Mouse (Mus musculus) 416B (cell line): ENCODE results near the gene Lipc.

ENCODE experiments used
- DNase-seq: peaks from one replicate; pipeline ENCODE4 v3.0.0; 2011; ENCODE audit warnings: low read depth

The Lipc gene

GRCm38 (mm10) chr9:70914659-70915355, 37.2 kb downstream of the Lipc start:
- DNase-seq, result no peak

DNA sequence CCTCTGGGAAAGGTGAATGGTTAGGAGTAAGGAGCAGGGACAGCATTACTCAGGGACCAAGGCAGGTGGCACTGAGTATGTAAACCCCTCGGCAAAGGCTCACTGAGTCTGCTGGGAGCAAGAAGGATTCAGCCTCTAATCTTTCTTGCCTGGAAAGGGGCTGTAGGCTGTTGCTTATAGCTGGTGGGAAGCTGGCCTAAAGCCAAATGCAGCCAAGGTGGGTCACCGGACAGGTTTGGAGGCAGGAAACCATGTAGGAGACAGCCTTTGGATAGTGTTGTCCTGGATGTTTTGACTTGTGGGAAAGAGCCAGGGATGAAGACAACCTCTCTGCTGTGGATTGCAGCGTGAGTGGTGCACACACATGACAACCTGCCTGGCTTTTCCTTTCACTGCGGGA, 40.9 kb downstream of the Lipc start:
- DNase-seq, result no peak

GRCm38 (mm10) chr9:70910351-70910750, 41.7 kb downstream of the Lipc start:
- DNase-seq, result no peak

DNA sequence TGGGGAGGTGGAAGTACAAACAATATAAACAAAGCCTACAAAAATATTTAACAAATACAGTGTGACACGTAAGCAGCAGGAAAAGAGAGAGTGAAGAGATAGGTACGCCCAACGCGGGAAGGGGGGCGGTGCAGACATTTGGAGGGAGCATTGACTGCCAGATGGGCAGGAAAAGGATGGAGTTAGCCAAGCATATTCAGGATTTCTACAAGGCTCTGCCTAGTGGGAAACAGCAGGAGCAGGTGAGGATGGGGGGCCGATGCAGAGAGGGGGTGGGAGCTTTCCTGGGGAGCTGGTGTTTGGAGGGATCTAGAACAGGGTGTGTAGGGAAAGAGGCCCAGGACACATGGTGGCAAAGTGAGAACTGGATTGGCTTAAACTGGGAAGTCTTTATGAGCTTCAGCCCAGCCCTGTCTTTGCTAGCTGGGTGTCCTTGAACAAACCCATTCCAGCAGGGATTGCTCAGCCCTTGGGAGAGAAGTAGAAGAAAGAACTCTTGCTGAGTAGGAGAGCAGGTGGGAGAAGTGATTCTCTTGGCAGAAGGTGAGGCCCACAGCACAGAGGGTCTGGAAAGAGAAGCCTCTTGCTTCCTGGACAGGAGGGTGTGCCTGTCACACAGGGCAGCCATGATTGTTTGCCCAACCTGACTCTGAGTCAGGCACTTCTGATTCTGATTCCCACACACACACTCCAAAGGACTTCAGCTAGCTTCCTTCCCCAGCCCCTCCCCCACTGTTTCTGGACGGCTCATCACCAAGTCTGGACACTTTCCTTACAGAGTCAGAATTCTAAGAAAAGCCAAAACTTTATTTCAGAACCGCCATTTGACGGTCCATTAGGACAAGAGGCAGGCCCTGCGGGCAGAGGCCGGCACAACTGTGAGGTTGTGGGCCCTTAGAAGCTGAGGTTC, 49.0 kb downstream of the Lipc start:
- no peak for DNase-seq

GRCm38 (mm10) chr9:70894201-70894600, 57.8 kb downstream of the Lipc start:
- DNase-seq, result no peak

GRCm38 (mm10) chr9:70893526-70893925, 58.5 kb downstream of the Lipc start:
- no peak for DNase-seq

DNA sequence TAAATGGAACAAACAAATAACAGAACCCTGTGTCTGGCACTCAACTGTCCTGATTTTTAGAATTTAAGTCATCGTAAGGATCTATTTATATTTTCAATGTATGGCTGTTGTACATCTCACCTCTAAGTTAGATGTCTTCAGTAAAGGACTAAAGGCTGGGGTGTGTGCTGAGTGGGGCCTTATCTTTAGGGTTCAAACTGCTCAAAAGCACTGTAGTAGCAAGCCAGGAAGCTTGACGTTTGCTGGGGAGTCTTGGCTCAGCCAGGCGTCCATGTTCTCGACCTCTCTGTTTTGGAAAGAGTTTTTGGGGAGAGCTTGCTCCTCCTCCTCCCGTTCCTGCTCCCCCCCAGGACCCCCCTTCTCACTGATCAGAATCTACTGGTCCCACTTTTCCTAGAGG, 59.4 kb downstream of the Lipc start:
- no peak for DNase-seq

- DNase-seq, result peak; percentile 94
These were observed 60.4 kb downstream of the Lipc start for GRCm38 (mm10) chr9:70891431-70892133.

- no peak for DNase-seq
These were observed 61.3 kb downstream of the Lipc start for GRCm38 (mm10) chr9:70890736-70891135.

- peak; percentile 61 for DNase-seq
These were observed 63.1 kb downstream of the Lipc start for GRCm38 (mm10) chr9:70888969-70889368.

DNA sequence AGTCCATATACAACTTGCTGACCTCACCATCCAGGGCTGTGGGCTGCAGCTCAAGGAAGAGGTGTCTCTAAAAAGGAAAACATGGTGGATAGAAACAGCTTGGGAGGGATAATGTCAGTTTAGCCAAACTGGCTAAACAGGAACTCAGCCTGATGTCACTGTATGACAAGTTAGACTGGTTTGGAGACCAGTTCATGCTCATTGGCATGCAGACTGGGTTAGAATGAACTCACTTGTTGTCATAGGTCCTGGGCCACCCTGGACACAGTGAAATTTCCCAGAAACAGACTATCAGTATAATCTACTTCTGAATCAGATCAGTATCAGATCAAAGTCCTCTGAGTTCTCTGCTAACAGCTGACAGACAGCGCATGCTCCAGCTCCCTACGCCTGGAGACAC, 63.5 kb downstream of the Lipc start:
- DNase-seq, result peak; percentile 34

- DNase-seq, result no peak
These were observed 70.0 kb downstream of the Lipc start for GRCm38 (mm10) chr9:70881982-70882381.

DNA sequence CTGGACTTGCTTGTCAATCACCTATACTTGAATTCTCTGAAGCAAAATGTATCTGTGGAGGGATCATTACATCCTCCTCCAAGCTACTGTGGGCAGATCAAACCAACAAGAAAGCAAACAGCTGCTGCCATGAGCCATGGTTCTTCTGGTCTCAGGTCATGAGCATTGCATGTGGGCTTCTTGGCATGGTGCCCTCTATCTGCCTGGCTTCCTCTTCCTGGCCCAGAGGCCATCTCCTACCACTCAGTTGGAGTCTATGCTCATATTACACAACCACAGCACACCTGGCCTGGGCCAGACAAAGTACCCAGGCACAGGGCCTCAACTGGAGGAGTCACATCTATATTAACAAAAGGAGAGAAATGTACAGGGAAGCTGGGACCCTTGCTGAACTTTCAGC, 73.2 kb downstream of the Lipc start:
- peak; percentile 75 for DNase-seq

- DNase-seq, result no peak
These were observed 73.9 kb downstream of the Lipc start for GRCm38 (mm10) chr9:70878157-70878556.

- DNase-seq, result no peak
These were observed 76.5 kb downstream of the Lipc start for GRCm38 (mm10) chr9:70875490-70875889.

GRCm38 (mm10) chr9:70875059-70875458, 77.0 kb downstream of the Lipc start:
- DNase-seq, result no peak

GRCm38 (mm10) chr9:70872675-70873074, 79.4 kb downstream of the Lipc start:
- no peak for DNase-seq

GRCm38 (mm10) chr9:70870326-70870725, 81.7 kb downstream of the Lipc start:
- DNase-seq, result no peak

DNA sequence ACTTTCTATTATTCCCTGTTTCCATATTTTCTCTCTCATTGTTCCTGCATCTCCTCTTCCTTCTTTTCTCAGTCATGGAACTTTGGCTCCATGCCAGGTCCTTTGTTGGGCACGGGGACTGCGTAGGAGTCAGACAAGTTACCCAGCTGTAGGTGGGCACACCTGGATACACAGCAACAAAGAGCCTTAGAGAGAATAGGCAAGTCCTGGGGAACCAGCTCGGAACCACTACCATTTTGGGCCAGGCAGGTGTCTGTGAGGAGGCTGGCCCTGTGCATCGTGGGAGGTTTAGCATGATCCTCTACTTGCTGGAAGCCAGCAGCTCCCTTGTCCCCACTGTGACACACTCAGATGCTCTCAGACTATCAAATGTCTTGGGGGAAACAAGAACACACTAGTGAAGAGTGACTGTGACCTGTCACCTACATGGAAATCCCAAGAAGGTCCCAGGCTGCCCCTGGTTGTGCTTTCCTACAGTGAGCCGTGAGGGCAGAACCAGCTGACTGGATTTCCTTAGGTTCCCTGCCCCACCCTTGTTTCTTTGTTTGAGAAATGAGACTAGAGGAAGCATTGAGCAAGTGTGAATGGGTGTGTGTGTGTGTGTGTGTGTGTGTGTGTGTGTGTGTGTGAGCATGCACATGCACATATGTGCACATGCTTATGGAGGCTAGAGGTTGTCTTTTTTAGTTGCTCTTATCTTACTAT, 82.7 kb downstream of the Lipc start:
- peak; percentile 29 for DNase-seq

DNA sequence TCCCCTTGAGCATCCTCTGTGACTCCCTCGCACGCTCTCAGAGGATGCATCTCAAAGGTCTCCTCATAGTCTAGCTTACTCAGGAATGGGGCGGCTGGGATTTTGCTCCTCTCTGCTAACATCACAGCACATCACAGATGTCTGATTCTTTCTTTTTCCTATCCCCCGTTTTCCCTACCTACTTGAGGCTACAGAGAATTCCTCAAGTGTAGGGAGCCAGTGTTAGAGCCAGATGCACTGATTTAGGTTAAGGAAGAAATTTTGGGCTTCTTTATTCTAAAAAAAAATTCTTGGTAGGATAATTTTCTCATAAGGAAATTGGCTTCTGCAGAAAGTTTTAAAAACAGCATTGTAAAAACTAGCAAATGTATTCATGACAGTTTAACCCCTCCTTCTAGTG, 84.6 kb downstream of the Lipc start:
- DNase-seq, result no peak

GRCm38 (mm10) chr9:70864039-70864438, 88.0 kb downstream of the Lipc start:
- DNase-seq, result no peak

DNA sequence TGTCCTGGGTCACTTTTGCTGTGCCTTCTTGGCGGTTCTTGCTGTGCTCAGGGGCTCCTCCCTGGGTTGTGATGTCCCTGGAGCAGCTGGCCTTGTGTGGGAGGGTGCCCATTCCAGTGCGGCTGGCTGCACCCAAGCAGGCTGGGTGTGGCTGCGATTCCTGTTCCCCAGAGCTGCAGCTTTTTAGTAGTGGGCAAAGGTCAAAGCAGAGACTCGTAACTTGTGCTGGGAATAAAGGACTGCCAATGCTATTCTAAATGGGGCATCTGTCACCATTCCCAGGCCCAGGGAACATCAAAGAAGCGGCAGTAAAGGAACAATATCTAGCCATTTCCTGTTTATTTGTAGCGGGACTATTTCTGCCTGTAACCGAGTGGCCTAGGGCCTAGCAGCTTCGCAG, 88.7 kb downstream of the Lipc start:
- no peak for DNase-seq
